ENCODE assay signal across 25 mouse cellular contexts in the genomic region with DNA sequence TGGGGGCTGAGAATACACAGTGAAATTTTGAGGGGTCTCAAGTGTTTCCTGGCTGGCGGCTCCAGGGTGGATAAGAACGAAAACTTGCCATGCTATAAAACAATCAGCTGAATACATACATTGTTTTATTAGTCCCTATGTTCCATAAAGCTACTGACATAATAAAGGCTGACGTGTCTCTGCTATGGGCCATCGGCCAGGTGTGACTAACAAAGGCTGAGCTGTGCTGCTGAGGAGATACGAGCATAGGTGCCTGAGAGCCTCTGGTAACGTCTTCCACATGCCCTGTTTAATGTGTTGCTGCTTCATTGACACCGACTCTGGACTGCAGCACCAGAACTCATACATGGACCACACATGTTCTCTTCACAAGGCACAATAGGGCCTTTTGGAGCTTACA. TPM values are rescaled to one million over a fixed set of nuclear protein-coding genes. Genes with fewer than 3 reads are reported as not detected.
DNase-seq lines count a peak whose midpoint lies in the region; ATAC-seq and TF ChIP-seq lines count a peak whose summit lies in the region.
"Had no signal": no experiment of that assay in that cellular context is flagged by ENCODE, and none has a peak within 500 bp of the region (broad histone marks: within the 10 kb centered on the region; RNA-seq: fewer than 3 reads in every experiment).

No protein-coding gene starts in this region.

- no peaks in the 10 kb centered on the region for H3K36me3 ChIP-seq in liver, adult 2 months (ENCODE audit: control insufficient read depth, insufficient read depth, low read length)
- H3K36me3 ChIP-seq in liver, embryonic 11.5 days (ENCODE audit: control insufficient read depth, insufficient read depth, low read length) = no peaks in the 10 kb centered on the region
- H3K36me3 ChIP-seq in intestine, embryonic 16.5 days (ENCODE audit: control insufficient read depth, insufficient read depth, low read length) = no peaks in the 10 kb centered on the region
- H3K36me3 ChIP-seq in splenic B cell, adult 2 months (ENCODE audit: control insufficient read depth, insufficient read depth, low read length, poor library complexity, severe bottlenecking) = no peaks in the 10 kb centered on the region
- H3K36me3 ChIP-seq in midbrain, embryonic 13.5 days = no peaks in the 10 kb centered on the region
- H3K36me3 ChIP-seq: forebrain, embryonic 10.5 days; heart, embryonic 12.5 days; heart, embryonic 15.5 days; hindbrain, embryonic 10.5 days; hindbrain, embryonic 13.5 days had no signal

- no peak for TF ChIP-seq POLR2A in liver, adult 2 months (IDR thresholded peaks at IDR 0.05; ENCODE audit: extremely low read depth, insufficient read depth, low read length)

- intact Hi-C loops in gastrocnemius, adult 2 months (cut with DNase I) = no loop called here

- no peak for TF ChIP-seq CTCF in gastrocnemius, adult 2 months (IDR thresholded peaks at IDR 0.05)
- no peak for TF ChIP-seq CTCF in liver, adult 2 months (IDR thresholded peaks at IDR 0.05; ENCODE audit: low read depth, low read length)

- peak; percentile 10 for DNase-seq in gastrocnemius, adult 2 months
- DNase-seq in gastrocnemius, adult 8-10 months (ENCODE audit: low spot score in 2 of 2) = no peak
- DNase-seq in liver, adult 2 months (ENCODE audit: extremely low read depth, low read depth, low spot score) = no peak
- DNase-seq in liver, embryonic 11.5 days (ENCODE audit: low spot score) = no peak
- DNase-seq in splenic B cell, adult 2 months (ENCODE audit: low read depth, low spot score) = peak; percentile 28
- DNase-seq in kidney, adult 18-20 months = no peak
- DNase-seq: adrenal gland, postnatal 10 days; adrenal gland, postnatal 36 days; cerebellum, adult 18-20 months; cerebellum, adult 9-10 months; cerebellum, postnatal 14 days; gastrocnemius, postnatal 25 days; heart, adult 18-20 months; heart, postnatal 10 days; heart, postnatal 36 days had no signal

- no peaks in the 10 kb centered on the region for H3K9me3 ChIP-seq in liver, embryonic 11.5 days (ENCODE audit: control insufficient read depth, low read length)
- H3K9me3 ChIP-seq in intestine, embryonic 16.5 days (ENCODE audit: control insufficient read depth, low read length) = no peaks in the 10 kb centered on the region
- no peaks in the 10 kb centered on the region for H3K9me3 ChIP-seq in midbrain, embryonic 13.5 days
- H3K9me3 ChIP-seq: forebrain, embryonic 10.5 days; forebrain, embryonic 13.5 days; heart, embryonic 12.5 days; heart, embryonic 15.5 days; hindbrain, embryonic 10.5 days; hindbrain, embryonic 13.5 days had no signal

- WGBS in liver, adult 2 months = 70% methylated on average over 7 of the region's 7 CpGs
- 89% methylated on average over 7 of the region's 7 CpGs for WGBS in liver, embryonic 11.5 days
- 52% methylated on average over 7 of the region's 7 CpGs for WGBS in intestine, embryonic 16.5 days
- WGBS in midbrain, embryonic 13.5 days = 81% methylated on average over 7 of the region's 7 CpGs

- no peak overlapping the region for H3K27ac ChIP-seq in gastrocnemius, adult 2 months
- H3K27ac ChIP-seq in liver, adult 2 months (replicated peaks; ENCODE audit: insufficient read depth, low read depth, low read length) = peak overlapping the region; percentile 16; the same call in 1 of the 2 replicates
- H3K27ac ChIP-seq in liver, embryonic 11.5 days (ENCODE audit: low read depth, low read length) = no peak overlapping the region
- peak overlapping the region; percentile 3; the same call in 1 of the 2 replicates for H3K27ac ChIP-seq in intestine, embryonic 16.5 days (ENCODE audit: low read length)
- H3K27ac ChIP-seq in midbrain, embryonic 13.5 days = no peak overlapping the region
- H3K27ac ChIP-seq: forebrain, embryonic 10.5 days; forebrain, embryonic 13.5 days; heart, embryonic 15.5 days; hindbrain, embryonic 10.5 days; hindbrain, embryonic 13.5 days had no signal

- no peak overlapping the region for H3K9ac ChIP-seq in liver, adult 2 months (ENCODE audit: low read depth, low read length)
- no peak overlapping the region for H3K9ac ChIP-seq in liver, embryonic 11.5 days (ENCODE audit: low read depth, low read length)
- H3K9ac ChIP-seq in intestine, embryonic 16.5 days (ENCODE audit: low read depth, low read length) = no peak overlapping the region
- H3K9ac ChIP-seq in midbrain, embryonic 13.5 days (replicated peaks) = no peak overlapping the region
- H3K9ac ChIP-seq: forebrain, embryonic 13.5 days; heart, embryonic 12.5 days; heart, embryonic 15.5 days; hindbrain, embryonic 13.5 days had no signal

- H3K4me3 ChIP-seq in gastrocnemius, adult 2 months = no peak overlapping the region
- no peak overlapping the region for H3K4me3 ChIP-seq in liver, adult 2 months (ENCODE audit: insufficient read depth, low read depth, low read length)
- no peak overlapping the region for H3K4me3 ChIP-seq in liver, embryonic 11.5 days (ENCODE audit: low read depth, low read length)
- no peak overlapping the region for H3K4me3 ChIP-seq in intestine, embryonic 16.5 days (ENCODE audit: low read length)
- no peak overlapping the region for H3K4me3 ChIP-seq in midbrain, embryonic 13.5 days (replicated peaks)
- H3K4me3 ChIP-seq: forebrain, embryonic 10.5 days; forebrain, embryonic 13.5 days; heart, embryonic 12.5 days; heart, embryonic 15.5 days; hindbrain, embryonic 10.5 days; hindbrain, embryonic 13.5 days had no signal

- H3K27me3 ChIP-seq in liver, adult 2 months (ENCODE audit: control insufficient read depth, insufficient read depth, low read length) = no peaks in the 10 kb centered on the region
- no peaks in the 10 kb centered on the region for H3K27me3 ChIP-seq in liver, embryonic 11.5 days (replicated peaks; ENCODE audit: control insufficient read depth, insufficient read depth, low read length)
- no peaks in the 10 kb centered on the region for H3K27me3 ChIP-seq in intestine, embryonic 16.5 days (replicated peaks; ENCODE audit: control insufficient read depth, insufficient read depth, low read length)
- H3K27me3 ChIP-seq in splenic B cell, adult 2 months (ENCODE audit: control insufficient read depth, insufficient read depth, low read length, poor library complexity, severe bottlenecking) = no peaks in the 10 kb centered on the region
- H3K27me3 ChIP-seq in midbrain, embryonic 13.5 days = peaks cover 40% of the 10 kb centered on the region
- H3K27me3 ChIP-seq: Patski had no signal

- H3K4me1 ChIP-seq in liver, adult 2 months (ENCODE audit: control insufficient read depth, insufficient read depth, low read length) = peaks cover 32% of the 10 kb centered on the region
- peaks cover 19% of the 10 kb centered on the region for H3K4me1 ChIP-seq in liver, embryonic 11.5 days (replicated peaks; ENCODE audit: control insufficient read depth, insufficient read depth, low read length)
- H3K4me1 ChIP-seq in intestine, embryonic 16.5 days (ENCODE audit: control insufficient read depth, insufficient read depth, low read length) = peaks cover 42% of the 10 kb centered on the region
- peaks cover 16% of the 10 kb centered on the region for H3K4me1 ChIP-seq in midbrain, embryonic 13.5 days (replicated peaks)

- H3K79me2 ChIP-seq in liver, adult 2 months (ENCODE audit: control insufficient read depth, insufficient read depth, low read length) = peaks cover 12% of the 10 kb centered on the region; the same call in 1 of the 2 replicates

- H3K4me2 ChIP-seq in liver, embryonic 11.5 days = no peak overlapping the region
- H3K4me2 ChIP-seq in intestine, embryonic 16.5 days (ENCODE audit: low read depth, low read length) = no peak overlapping the region
- no peak overlapping the region for H3K4me2 ChIP-seq in midbrain, embryonic 13.5 days (replicated peaks)
- H3K4me2 ChIP-seq: forebrain, embryonic 13.5 days; heart, embryonic 12.5 days; heart, embryonic 15.5 days; hindbrain, embryonic 13.5 days had no signal

- no peak for ATAC-seq in liver, embryonic 11.5 days (replicated peaks; ENCODE audit: low FRiP score)
- ATAC-seq in intestine, embryonic 16.5 days = peak; percentile 54
- no peak for ATAC-seq in midbrain, embryonic 13.5 days
- ATAC-seq: forebrain, embryonic 13.5 days; forebrain, embryonic 16.5 days; Patski had no signal

RNA-seq across cellular contexts. Expression of gene Inf2, which starts 3.6 kb away (rescaled TPM):
- total RNA-seq in gastrocnemius, adult 2 months (2021) = 10 to 100 TPM in 1 of 2 experiments, 1 to 10 TPM in 1; 8.2 to 13.0 TPM
- 1 to 10 TPM; 6.7 to 9.2 (median 8.4) TPM for total RNA-seq in gastrocnemius, adult 8-10 months (2022)
- total RNA-seq in liver, adult 2 months (2014; rRNA removed) = 15.5 and 22.9 TPM in 2 replicates
- polyA plus RNA-seq in liver, adult 2 months (2012; rRNA removed) = 24.6 and 30.7 TPM in 2 replicates
- 4.6 and 6.5 TPM in 2 replicates for polyA plus RNA-seq in liver, embryonic 11.5 days (2014; fragmentation: Nextera tagmentation; extraction: Ambion mirVana)
- polyA plus RNA-seq in intestine, embryonic 16.5 days (2015; fragmentation: Nextera tagmentation; extraction: Ambion mirVana) = 1.6 and 2.6 TPM in 2 replicates
- 0.43 and 1.8 TPM in 2 replicates for polyA plus RNA-seq in midbrain, embryonic 13.5 days (2015; fragmentation: Nextera tagmentation; extraction: Ambion mirVana)

RNA-seq across cellular contexts. Expression of gene Adssl1, which starts 34.9 kb away (rescaled TPM):
- total RNA-seq in gastrocnemius, adult 2 months (2021) = 1,000 to 10,000 TPM; 1,028 to 1,061 TPM
- 1,000 to 10,000 TPM in 3 of 4 experiments, 100 to 1,000 TPM in 1; 952 to 1,087 (median 1,016) TPM for total RNA-seq in gastrocnemius, adult 8-10 months (2022)
- total RNA-seq in liver, adult 2 months (2014; rRNA removed) = 20.5 and 21.7 TPM in 2 replicates
- 26.1 and 26.7 TPM in 2 replicates for polyA plus RNA-seq in liver, adult 2 months (2012; rRNA removed)
- 5.6 and 7.4 TPM in 2 replicates for polyA plus RNA-seq in liver, embryonic 11.5 days (2014; fragmentation: Nextera tagmentation; extraction: Ambion mirVana)
- polyA plus RNA-seq in intestine, embryonic 16.5 days (2015; fragmentation: Nextera tagmentation; extraction: Ambion mirVana) = 2.1 and 2.7 TPM in 2 replicates
- 1.1 and 1.5 TPM in 2 replicates for polyA plus RNA-seq in midbrain, embryonic 13.5 days (2015; fragmentation: Nextera tagmentation; extraction: Ambion mirVana)

RNA-seq across cellular contexts. Expression of gene Siva1, which starts 59.5 kb away (rescaled TPM):
- total RNA-seq in gastrocnemius, adult 2 months (2021) = 10 to 100 TPM; 18.6 to 25.3 TPM
- total RNA-seq in gastrocnemius, adult 8-10 months (2022) = 10 to 100 TPM; 22.2 to 26.3 (median 24.3) TPM
- 11.5 and 15.4 TPM in 2 replicates for total RNA-seq in liver, adult 2 months (2014; rRNA removed)
- 12.8 and 14.9 TPM in 2 replicates for polyA plus RNA-seq in liver, adult 2 months (2012; rRNA removed)
- 216 and 222 TPM in 2 replicates for polyA plus RNA-seq in liver, embryonic 11.5 days (2014; fragmentation: Nextera tagmentation; extraction: Ambion mirVana)
- 168 and 186 TPM in 2 replicates for polyA plus RNA-seq in intestine, embryonic 16.5 days (2015; fragmentation: Nextera tagmentation; extraction: Ambion mirVana)
- 83.0 and 96.5 TPM in 2 replicates for polyA plus RNA-seq in midbrain, embryonic 13.5 days (2015; fragmentation: Nextera tagmentation; extraction: Ambion mirVana)

Comparison
In these comparisons a context has a peak if more than half of its experiments do, and no peak if none do; other contexts are left out.
1. DNase-seq: peak in gastrocnemius, adult 2 months (single experiment) and splenic B cell, adult 2 months (single experiment); none in gastrocnemius, adult 8-10 months (0 of 2), liver, adult 2 months (single experiment), liver, embryonic 11.5 days (single experiment) and kidney, adult 18-20 months (single experiment).
2. H3K27ac ChIP-seq: peak in liver, adult 2 months (single experiment) and intestine, embryonic 16.5 days (single experiment); none in gastrocnemius, adult 2 months (single experiment), liver, embryonic 11.5 days (single experiment) and midbrain, embryonic 13.5 days (single experiment).